Mouse (Mus musculus): Measurements from ENCODE around the gene Atp1a2. TPM values are rescaled to one million over a fixed set of nuclear protein-coding genes. Genes with fewer than 3 reads are reported as not detected.

The Atp1a2 gene
- 9.5 TPM for polyA plus RNA-seq (2014; fragmentation: Illumina TruSeq; extraction: RNeasy Lipid Tissue Mini Kit (QIAGEN cat#74804); ENCODE audit: low read depth, low replicate concordance)

GRCm38 (mm10) chr1:172297611-172298537 is at the start of gene Atp1a2:
TSS of gene Atp1a2 (minus strand) at chr1:172298064.

DNA sequence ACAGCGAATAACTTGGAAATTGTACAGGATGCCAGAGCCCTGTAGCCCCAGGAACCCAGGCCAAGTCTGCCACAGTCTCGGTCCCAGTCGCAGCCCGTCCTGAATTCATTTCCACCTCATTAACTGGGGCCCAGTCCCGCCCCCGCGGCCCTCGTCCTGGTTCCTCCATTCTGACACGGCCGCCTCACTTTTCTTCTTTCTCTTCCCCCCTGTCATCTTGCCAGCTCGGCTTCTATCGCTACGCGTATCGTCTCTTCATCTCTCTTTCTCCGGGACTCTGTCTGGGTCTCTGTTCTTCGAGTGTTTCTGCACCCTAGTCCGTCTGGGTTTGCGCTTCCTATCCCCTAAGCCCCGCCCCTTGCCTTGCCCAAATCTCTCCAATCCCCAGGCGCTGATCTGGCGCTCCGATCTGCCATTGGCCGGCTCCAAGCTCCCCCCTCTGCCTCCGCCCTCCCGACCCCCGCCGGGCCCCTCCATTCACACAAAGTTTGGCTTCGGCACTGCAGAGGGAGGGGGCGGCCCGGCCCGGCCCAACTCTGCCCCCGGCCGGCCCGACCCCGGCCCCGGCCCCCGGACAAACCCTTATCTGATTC is 43.0 kb upstream of the Atp1a2 start, which contains the start of gene Kcnj10:
Gene Kcnj10, plus strand, starts transcription at position 482 of the 593 bp plus-strand sequence.

GRCm38 (mm10) chr1:172329131-172329530 is 31.3 kb upstream of the Atp1a2 start, which contains the start of gene Kcnj9:
TSS of gene Kcnj9 (minus strand) at chr1:172329318.

GRCm38 (mm10) chr1:172261477-172262078 is 36.3 kb downstream of the Atp1a2 start, which contains the start of gene Igsf8:
TSS of gene Igsf8 (plus strand) at chr1:172261641.

GRCm38 (mm10) chr1:172258314-172258713 is 39.5 kb downstream of the Atp1a2 start, which contains the start of gene Atp1a4:
TSS of gene Atp1a4 (minus strand) at chr1:172258414.

Other genes starting within 250 kb of the Atp1a2 start
- gene Nhlh1, start 240.5 kb downstream of the Atp1a2 start, polyA plus RNA-seq (2014; fragmentation: Illumina TruSeq; extraction: RNeasy Lipid Tissue Mini Kit (QIAGEN cat#74804); ENCODE audit: low read depth, low replicate concordance), result not detected
- 78.8 TPM for gene Copa, start 215.5 kb downstream of the Atp1a2 start, polyA plus RNA-seq (2014; fragmentation: Illumina TruSeq; extraction: RNeasy Lipid Tissue Mini Kit (QIAGEN cat#74804); ENCODE audit: low read depth, low replicate concordance)
- gene Ncstn, start 215.3 kb downstream of the Atp1a2 start, polyA plus RNA-seq (2014; fragmentation: Illumina TruSeq; extraction: RNeasy Lipid Tissue Mini Kit (QIAGEN cat#74804); ENCODE audit: low read depth, low replicate concordance), result 17.9 TPM
- gene Pex19, start 171.3 kb downstream of the Atp1a2 start, polyA plus RNA-seq (2014; fragmentation: Illumina TruSeq; extraction: RNeasy Lipid Tissue Mini Kit (QIAGEN cat#74804); ENCODE audit: low read depth, low replicate concordance), result 19.4 TPM
- gene Dcaf8, start 150.0 kb downstream of the Atp1a2 start, polyA plus RNA-seq (2014; fragmentation: Illumina TruSeq; extraction: RNeasy Lipid Tissue Mini Kit (QIAGEN cat#74804); ENCODE audit: low read depth, low replicate concordance), result 73.1 TPM
- gene Pea15a, start 91.3 kb downstream of the Atp1a2 start, polyA plus RNA-seq (2014; fragmentation: Illumina TruSeq; extraction: RNeasy Lipid Tissue Mini Kit (QIAGEN cat#74804); ENCODE audit: low read depth, low replicate concordance), result 19.4 TPM
- gene Casq1, start 78.2 kb downstream of the Atp1a2 start, polyA plus RNA-seq (2014; fragmentation: Illumina TruSeq; extraction: RNeasy Lipid Tissue Mini Kit (QIAGEN cat#74804); ENCODE audit: low read depth, low replicate concordance), result 4.4 TPM
- 286 TPM for gene Atp1a4, start 39.6 kb downstream of the Atp1a2 start, polyA plus RNA-seq (2014; fragmentation: Illumina TruSeq; extraction: RNeasy Lipid Tissue Mini Kit (QIAGEN cat#74804); ENCODE audit: low read depth, low replicate concordance)
- gene Igsf8, start 36.4 kb downstream of the Atp1a2 start, polyA plus RNA-seq (2014; fragmentation: Illumina TruSeq; extraction: RNeasy Lipid Tissue Mini Kit (QIAGEN cat#74804); ENCODE audit: low read depth, low replicate concordance), result 0.74 TPM
- 8.4 TPM for gene Kcnj9, start 31.3 kb upstream of the Atp1a2 start, polyA plus RNA-seq (2014; fragmentation: Illumina TruSeq; extraction: RNeasy Lipid Tissue Mini Kit (QIAGEN cat#74804); ENCODE audit: low read depth, low replicate concordance)
- gene Kcnj10, start 43.1 kb upstream of the Atp1a2 start, polyA plus RNA-seq (2014; fragmentation: Illumina TruSeq; extraction: RNeasy Lipid Tissue Mini Kit (QIAGEN cat#74804); ENCODE audit: low read depth, low replicate concordance), result 0.10 TPM
- 6.7 TPM for gene Pigm, start 78.5 kb upstream of the Atp1a2 start, polyA plus RNA-seq (2014; fragmentation: Illumina TruSeq; extraction: RNeasy Lipid Tissue Mini Kit (QIAGEN cat#74804); ENCODE audit: low read depth, low replicate concordance)
- 5.3 TPM for gene Slamf9, start 177.3 kb upstream of the Atp1a2 start, polyA plus RNA-seq (2014; fragmentation: Illumina TruSeq; extraction: RNeasy Lipid Tissue Mini Kit (QIAGEN cat#74804); ENCODE audit: low read depth, low replicate concordance)
- gene Igsf9, start 183.7 kb upstream of the Atp1a2 start, polyA plus RNA-seq (2014; fragmentation: Illumina TruSeq; extraction: RNeasy Lipid Tissue Mini Kit (QIAGEN cat#74804); ENCODE audit: low read depth, low replicate concordance), result 1.2 TPM
- 1.6 TPM for gene Tagln2, start 202.0 kb upstream of the Atp1a2 start, polyA plus RNA-seq (2014; fragmentation: Illumina TruSeq; extraction: RNeasy Lipid Tissue Mini Kit (QIAGEN cat#74804); ENCODE audit: low read depth, low replicate concordance)
- 213 TPM for gene Cfap45, start 222.7 kb upstream of the Atp1a2 start, polyA plus RNA-seq (2014; fragmentation: Illumina TruSeq; extraction: RNeasy Lipid Tissue Mini Kit (QIAGEN cat#74804); ENCODE audit: low read depth, low replicate concordance)

Data from testis, adult 10 weeks (tissue).